Mouse (Mus musculus): Measurements from ENCODE around the gene Accs. TPM values are rescaled to one million over a fixed set of nuclear protein-coding genes. Genes with fewer than 3 reads are reported as not detected.

Accs gene
- 1 to 10 TPM; 3.0 to 3.4 TPM for total RNA-seq (2021)
- long read RNA-seq, experiment 1, partial matches to known transcripts: 0 of 1 reads
- long read RNA-seq, experiment 1, other reads (novel, unspliced or antisense): 1 of 1 reads
- long read RNA-seq, experiment 2, partial matches to known transcripts: 0 of 3 reads
- long read RNA-seq, experiment 2, other reads (novel, unspliced or antisense): 3 of 3 reads

GRCm38 (mm10) chr2:93849505-93850089 is at the start of gene Accs:
Accs (minus strand) TSS chr2:93849943.
- peak; percentile 79 for DNase-seq
- intact Hi-C loops (cut with DNase I; ENCODE audit: low total_unique reads): no loop called here

DNA sequence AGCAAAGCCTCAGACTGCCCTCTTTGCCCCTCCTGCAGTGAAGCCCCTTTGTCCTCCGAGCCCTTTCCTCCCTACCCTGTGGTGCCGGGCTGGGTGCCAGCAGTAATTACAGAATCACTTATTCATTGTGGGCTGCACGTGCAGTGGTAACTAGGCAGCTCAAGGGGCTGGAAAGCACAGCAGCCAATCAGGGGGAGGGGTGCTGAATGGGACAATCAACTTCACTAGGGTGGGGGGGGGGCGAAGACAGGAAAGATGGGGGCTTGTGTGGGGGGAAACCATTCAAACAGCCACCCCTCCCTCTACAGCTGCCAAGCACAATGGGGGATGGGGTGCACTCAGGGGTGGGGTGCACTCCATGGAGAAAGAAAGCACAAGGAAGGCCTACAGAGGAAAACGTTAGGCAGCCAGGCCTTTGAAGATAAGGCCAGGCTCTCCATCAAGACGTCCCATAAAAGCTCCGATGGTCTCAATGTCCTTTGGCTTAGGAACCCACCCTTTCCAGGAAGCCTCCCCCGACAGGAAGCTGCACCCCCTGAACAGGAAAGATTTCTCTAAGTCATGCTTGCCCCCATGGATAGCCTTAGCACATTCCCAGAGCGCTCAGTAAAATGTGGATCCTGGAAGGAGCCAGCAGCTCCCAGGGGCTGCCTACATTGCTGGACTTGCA is 42.0 kb upstream of the Accs start:
- DNase-seq: no peak
- intact Hi-C loops (cut with DNase I; ENCODE audit: low total_unique reads): no loop called here

DNA sequence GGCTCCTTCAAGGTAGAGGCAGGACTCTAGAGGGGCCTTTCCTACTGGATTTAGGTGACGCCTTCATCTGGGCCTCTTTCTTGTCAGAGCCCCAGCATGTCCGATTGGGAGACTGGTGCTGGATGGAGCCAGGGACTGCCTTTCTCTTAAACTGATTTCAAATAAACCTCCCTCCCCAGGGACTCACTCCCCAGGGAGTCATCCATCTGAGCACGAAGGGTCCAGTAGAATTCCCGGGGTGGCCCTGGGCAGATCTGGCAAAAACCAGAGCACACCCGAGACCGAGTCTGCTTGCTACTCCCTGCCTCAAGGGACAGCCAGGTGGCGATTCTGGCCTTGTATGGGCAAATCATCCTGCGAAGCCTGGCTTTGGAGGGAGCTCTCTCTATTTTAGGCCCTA is 40.4 kb upstream of the Accs start:
- no peak for DNase-seq
- intact Hi-C loops (cut with DNase I; ENCODE audit: low total_unique reads): no loop called here

- DNase-seq: no peak
- intact Hi-C loops (cut with DNase I; ENCODE audit: low total_unique reads): no loop called here
Measured at GRCm38 (mm10) chr2:93889071-93889470, 39.3 kb upstream of the Accs start.

DNA sequence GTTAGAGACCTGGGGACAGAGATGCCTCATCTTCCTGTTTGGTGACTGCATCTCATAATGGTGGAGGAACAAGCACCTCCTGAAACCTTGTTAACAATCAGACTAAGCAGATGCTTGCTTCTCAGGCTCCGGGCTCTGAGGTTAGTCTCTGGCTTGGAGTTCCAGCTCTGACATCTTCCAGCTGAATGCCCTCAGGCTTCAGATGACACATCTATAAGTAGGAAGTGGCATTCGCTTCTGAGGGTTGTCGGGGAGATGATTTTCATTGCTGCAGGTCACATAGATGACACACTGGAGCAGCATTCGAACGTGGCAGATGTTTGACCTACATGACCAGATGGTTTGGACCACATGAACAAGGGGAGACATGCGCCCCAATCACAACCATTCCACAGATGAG is 38.6 kb upstream of the Accs start:
- intact Hi-C loops (cut with DNase I; ENCODE audit: low total_unique reads): no loop called here
- no peak for DNase-seq

GRCm38 (mm10) chr2:93887273-93887672 is 37.5 kb upstream of the Accs start:
- intact Hi-C loops (cut with DNase I; ENCODE audit: low total_unique reads): no loop called here

DNA sequence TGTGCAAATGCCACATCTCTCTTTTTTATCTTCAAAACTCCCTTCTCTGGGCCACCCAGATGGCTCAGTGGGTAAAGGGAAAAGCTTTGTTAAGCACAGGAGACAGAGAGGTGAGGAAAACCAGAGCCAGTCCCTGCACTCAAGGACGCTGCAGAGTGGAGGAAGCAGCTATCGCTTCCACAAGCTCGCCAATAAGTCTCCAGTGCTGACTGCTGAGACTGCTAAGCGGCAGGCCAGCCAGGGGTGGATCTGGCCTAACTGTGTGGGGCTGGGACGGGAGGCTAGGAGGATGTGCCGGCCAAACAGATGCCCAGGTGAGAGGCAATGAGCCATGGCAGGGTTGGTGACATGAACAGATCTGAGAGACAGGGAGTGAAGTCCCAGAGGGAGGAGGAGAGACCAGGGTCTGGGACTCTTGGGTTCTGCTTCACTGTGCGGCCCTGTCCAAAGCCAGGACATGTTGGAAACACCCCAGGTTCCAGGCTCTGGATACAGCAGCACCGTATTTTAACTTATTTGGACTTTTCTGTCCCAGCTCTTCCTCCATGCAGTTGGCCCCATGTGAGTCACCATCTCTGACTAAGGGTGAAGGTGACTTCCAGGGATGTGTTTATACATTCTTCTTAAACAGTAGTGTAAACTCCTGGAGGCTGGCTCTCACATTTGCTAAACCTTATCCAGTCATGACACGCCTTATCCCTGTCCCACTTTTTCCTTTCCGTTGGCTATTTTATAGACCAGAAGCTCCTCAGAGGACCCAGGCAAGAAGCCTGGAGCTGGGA is 36.5 kb upstream of the Accs start:
- intact Hi-C loops (cut with DNase I; ENCODE audit: low total_unique reads): no loop called here
- DNase-seq: no peak

More at GRCm38 (mm10) chr2:93887273-93887672, 37.5 kb upstream of the Accs start:
- DNase-seq: no peak

DNA sequence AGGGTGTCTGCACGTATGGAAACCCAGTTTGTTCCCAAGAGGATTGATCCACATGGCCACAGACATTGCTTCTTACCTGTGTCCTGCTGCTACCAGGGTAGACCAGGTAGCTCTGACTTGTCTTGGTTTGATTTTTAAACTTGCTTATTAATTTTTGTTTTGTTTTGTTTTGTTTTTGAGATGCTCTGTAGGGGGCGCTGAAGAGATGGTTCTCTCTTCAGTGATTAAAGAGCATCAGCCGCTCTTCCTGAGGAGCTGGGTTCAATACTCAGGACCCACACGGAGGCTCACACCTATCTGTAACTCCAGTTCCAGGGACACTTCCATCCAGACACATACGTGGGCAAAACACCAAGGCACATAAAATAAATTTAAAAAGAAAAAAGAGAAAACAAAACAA is 33.3 kb upstream of the Accs start:
- intact Hi-C loops (cut with DNase I; ENCODE audit: low total_unique reads): no loop called here
- DNase-seq: no peak

DNA sequence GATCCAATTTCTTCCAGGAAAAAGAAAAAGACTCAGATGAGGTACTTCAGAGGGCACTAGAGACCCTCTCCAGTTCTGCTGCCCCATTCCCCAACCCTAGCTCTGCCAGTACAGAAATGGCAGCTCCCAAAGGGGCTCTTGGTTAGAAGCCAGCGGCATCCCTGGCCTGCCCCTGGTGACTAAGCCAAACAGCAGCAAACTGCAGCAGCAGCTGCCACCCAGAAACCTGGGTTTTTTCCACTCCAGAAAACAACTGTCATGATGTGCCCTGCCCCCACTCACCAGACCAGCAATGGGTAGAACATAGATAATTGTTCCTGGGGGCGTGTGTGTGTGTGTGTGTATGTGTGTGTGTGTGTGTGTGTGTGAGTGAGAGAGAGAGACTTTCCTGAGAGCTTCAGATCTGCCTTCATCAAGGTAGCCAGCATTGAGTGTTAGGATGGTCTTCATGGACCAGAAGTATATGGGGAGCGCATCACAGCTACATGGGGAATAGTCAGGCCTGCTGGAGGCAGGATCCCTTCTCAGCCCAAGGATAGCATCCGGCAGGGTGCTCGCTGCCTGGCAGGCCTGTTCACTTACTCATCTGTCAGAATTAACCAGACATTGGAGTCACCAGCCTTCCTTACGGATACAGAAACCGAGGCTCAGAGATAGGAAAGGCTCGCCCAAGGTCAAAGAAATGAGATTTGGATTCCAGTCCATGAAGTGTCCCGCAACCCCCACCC is 32.1 kb upstream of the Accs start:
- intact Hi-C loops (cut with DNase I; ENCODE audit: low total_unique reads): no loop called here
- DNase-seq: no peak

DNA sequence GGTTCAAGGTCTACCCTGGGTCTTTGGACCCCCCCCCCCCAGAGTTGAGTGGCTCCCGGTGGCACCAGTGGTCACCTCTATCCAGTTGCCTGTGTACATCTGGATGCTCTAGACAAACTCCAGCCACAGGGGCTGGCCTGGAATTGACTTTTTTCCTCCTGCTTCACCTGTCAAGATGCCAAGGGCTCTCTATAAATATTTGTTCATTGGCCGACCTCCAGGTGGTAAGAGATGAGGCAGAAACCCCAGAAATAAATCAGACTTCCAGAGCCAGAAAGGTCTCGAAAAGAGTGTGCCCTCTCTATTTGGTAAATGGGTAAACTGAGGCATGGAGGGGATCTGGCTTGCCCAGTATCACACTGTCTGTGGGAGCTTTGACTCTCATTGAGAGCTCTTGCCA is 31.2 kb upstream of the Accs start:
- intact Hi-C loops (cut with DNase I; ENCODE audit: low total_unique reads): no loop called here
- no peak for DNase-seq

DNA sequence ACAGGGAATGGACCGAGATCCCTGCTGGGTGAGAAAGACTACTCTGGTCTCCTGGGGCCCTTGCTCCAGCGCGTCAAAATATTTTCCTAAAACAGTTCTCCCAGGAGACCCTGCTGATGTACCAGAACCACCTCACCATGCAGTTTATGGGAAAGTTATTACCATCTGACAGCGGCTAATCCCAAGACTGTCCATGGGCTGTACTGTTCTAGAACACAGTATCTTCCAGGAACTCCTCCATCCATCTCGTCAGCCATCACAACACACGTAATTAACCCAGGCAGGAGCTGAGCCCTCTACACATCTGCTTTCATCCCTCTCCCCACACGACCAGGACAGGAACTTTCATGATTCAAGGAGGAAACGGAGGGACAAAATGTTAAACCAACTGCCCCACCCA is 30.7 kb upstream of the Accs start:
- intact Hi-C loops (cut with DNase I; ENCODE audit: low total_unique reads): no loop called here
- DNase-seq: no peak

DNA sequence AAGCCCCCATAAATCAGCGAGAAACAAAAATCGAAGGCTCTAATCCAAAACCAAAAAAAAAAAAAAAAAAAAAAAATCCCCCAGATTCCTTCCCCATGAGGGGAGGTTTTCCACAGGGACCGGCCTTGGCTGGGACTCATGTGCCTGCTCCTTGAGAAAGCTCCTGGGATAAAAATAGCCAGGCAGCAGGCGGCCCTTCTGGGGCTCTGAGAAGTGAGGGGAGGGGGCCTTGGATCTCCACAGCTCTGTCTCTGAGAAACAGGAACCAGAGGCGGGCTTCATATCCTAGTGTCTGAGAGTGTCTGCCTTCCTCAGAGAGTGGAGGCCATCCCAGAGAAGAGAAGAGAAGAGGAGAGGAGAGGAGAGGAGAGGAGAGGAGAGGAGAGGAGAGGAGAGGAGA is 27.3 kb upstream of the Accs start:
- intact Hi-C loops (cut with DNase I; ENCODE audit: low total_unique reads): no loop called here
- no peak for DNase-seq

DNA sequence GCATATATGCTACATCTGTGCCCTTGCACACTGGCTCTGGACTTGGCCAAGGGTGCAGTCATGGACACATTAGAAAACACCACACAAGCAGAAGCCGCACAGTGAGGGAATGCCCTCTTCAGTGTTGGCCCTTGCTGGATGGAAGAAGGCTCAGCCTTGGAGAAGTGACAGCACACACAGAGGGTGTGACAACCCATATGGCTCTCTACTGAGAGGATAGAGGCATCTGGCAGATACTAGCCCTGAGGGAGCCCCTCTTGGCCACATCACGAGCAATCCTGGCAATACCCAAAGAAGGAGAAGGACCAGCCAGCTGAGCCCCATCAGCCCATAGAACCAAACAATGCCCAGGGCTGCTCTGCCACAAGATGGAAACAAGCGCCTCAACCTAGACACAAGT is 24.9 kb upstream of the Accs start:
- intact Hi-C loops (cut with DNase I; ENCODE audit: low total_unique reads): no loop called here
- DNase-seq: no peak

GRCm38 (mm10) chr2:93874227-93874514 is 24.4 kb upstream of the Accs start:
- peak; percentile 51 for DNase-seq
- intact Hi-C loops (cut with DNase I; ENCODE audit: low total_unique reads): no loop called here

- intact Hi-C loops (cut with DNase I; ENCODE audit: low total_unique reads): no loop called here
- DNase-seq: no peak
Measured at GRCm38 (mm10) chr2:93873449-93874226, 23.9 kb upstream of the Accs start.

- intact Hi-C loops (cut with DNase I; ENCODE audit: low total_unique reads): no loop called here
- DNase-seq: no peak
Measured at GRCm38 (mm10) chr2:93872257-93872656, 22.5 kb upstream of the Accs start.

- intact Hi-C loops (cut with DNase I; ENCODE audit: low total_unique reads): no loop called here
- DNase-seq: no peak
Measured at GRCm38 (mm10) chr2:93871411-93871925, 21.7 kb upstream of the Accs start.

DNA sequence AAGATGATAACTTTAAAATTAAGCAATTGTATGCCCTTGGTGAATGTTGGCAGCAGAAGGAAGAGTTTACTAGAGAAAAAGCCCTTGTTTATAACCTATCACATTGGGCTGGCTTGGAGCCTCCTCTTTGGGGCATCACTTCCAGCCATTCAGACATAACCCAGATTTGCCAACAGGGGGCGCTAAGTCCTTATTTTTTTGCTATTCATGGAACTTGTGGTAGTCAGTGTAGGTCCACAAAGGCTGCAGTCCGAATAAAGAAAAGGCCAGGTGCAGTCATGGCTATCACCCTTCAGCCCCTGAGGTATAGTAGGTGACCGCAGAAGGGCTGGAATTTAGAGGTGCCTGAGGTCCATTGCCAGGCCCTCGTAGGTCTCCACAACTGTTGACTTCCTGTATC is 21.1 kb upstream of the Accs start:
- intact Hi-C loops (cut with DNase I; ENCODE audit: low total_unique reads): no loop called here
- peak; percentile 71 for DNase-seq

DNA sequence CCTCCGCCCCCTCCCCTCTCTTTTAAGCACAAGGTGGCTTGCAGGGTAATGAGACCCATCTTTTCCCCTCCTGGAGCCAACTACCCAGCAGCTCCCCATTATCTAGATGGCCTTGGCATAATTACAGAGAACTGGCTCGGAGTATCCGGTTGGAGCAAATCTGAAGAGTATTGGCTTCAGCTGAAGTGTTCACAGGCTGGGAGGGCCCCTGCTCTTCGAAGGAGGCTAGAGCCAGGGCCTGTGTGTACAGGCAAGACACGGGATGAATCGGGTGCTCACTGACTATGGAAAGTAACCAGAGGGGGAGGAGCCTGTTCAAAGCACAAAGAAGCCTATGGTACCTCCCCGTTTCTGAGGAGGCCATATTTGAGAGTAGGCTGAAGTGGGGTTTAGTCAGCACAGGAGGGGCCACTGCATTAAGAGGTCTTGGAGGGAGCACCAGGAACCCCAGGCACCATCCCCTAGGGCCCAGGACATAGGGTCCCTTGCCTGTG is 19.4 kb upstream of the Accs start, which contains the start of gene Accsl:
TSS of gene Accsl (minus strand) at position 51 of the 494 bp plus-strand sequence.
- intact Hi-C loops (cut with DNase I; ENCODE audit: low total_unique reads): loop anchor here (2.0 kb wide), 1 partner anchor 134 kb away; no protein-coding TSS in a partner anchor
- no peak for DNase-seq
